Mouse (Mus musculus): ENCODE results near the gene Tppp3. TPM values are rescaled to one million over a fixed set of nuclear protein-coding genes. Genes with fewer than 3 reads are reported as not detected.

The Tppp3 gene
- polyA plus RNA-seq, 1 experiment from 2014 or later, result 204 TPM

GRCm38 (mm10) chr8:105489281-105489680 is 18.0 kb upstream of the Tppp3 start:
- Histone ChIP-seq H3K27me3 (ENCODE audit: control insufficient read depth, insufficient read depth, low read length) (no peaks in the 10 kb centered on the region), H3K27ac (no peak overlapping the region), H3K36me3 (replicated peaks; ENCODE audit: control insufficient read depth, insufficient read depth) (peaks cover 7% of the 10 kb centered on the region), H3K4me3 (replicated peaks; ENCODE audit: low read length) (no peak overlapping the region), H3K9me3 (ENCODE audit: control insufficient read depth, low read length) (no peaks in the 10 kb centered on the region), H3K9ac (no peak overlapping the region), H3K4me2 (replicated peaks) (no peak overlapping the region), H3K4me1 (replicated peaks; ENCODE audit: control insufficient read depth, insufficient read depth, low read length) (no peaks in the 10 kb centered on the region)
- ATAC-seq (ENCODE audit: low FRiP score) (no peak), DNase-seq (ENCODE audit: low spot score) (no peak)
- WGBS, result 34% methylated on average over 1 of the region's 1 CpGs

- no peak for ATAC-seq (ENCODE audit: low FRiP score)
- WGBS, result 85% methylated on average over 3 of the region's 3 CpGs
- no peak for DNase-seq (ENCODE audit: low spot score)
Measured at GRCm38 (mm10) chr8:105488082-105488481, 16.8 kb upstream of the Tppp3 start.

GRCm38 (mm10) chr8:105484392-105484791 is 13.1 kb upstream of the Tppp3 start:
- H3K4me1 ChIP-seq (replicated peaks; ENCODE audit: control insufficient read depth, insufficient read depth, low read length), result no peaks in the 10 kb centered on the region
- no peak overlapping the region for H3K4me3 ChIP-seq (replicated peaks; ENCODE audit: low read length)
- H3K27ac ChIP-seq, result no peak overlapping the region
- ATAC-seq (ENCODE audit: low FRiP score) (no peak), DNase-seq (ENCODE audit: low spot score) (peak; percentile 67)
- H3K9me3 ChIP-seq (ENCODE audit: control insufficient read depth, low read length), result no peaks in the 10 kb centered on the region
- H3K4me2 ChIP-seq (replicated peaks), result no peak overlapping the region
- H3K9ac ChIP-seq, result no peak overlapping the region
- H3K36me3 ChIP-seq (replicated peaks; ENCODE audit: control insufficient read depth, insufficient read depth), result peaks cover 14% of the 10 kb centered on the region
- no peaks in the 10 kb centered on the region for H3K27me3 ChIP-seq (ENCODE audit: control insufficient read depth, insufficient read depth, low read length)
- 27% methylated on average over 2 of the region's 2 CpGs for WGBS

More at GRCm38 (mm10) chr8:105488082-105488481, 16.8 kb upstream of the Tppp3 start:
- Histone ChIP-seq H3K4me2 (replicated peaks) (no peak overlapping the region), H3K27ac (no peak overlapping the region), H3K9ac (no peak overlapping the region), H3K9me3 (ENCODE audit: control insufficient read depth, low read length) (no peaks in the 10 kb centered on the region), H3K4me3 (replicated peaks; ENCODE audit: low read length) (no peak overlapping the region), H3K27me3 (ENCODE audit: control insufficient read depth, insufficient read depth, low read length) (no peaks in the 10 kb centered on the region), H3K4me1 (replicated peaks; ENCODE audit: control insufficient read depth, insufficient read depth, low read length) (no peaks in the 10 kb centered on the region), H3K36me3 (replicated peaks; ENCODE audit: control insufficient read depth, insufficient read depth) (peaks cover 10% of the 10 kb centered on the region)

GRCm38 (mm10) chr8:105484030-105484368 is 12.7 kb upstream of the Tppp3 start:
- Histone ChIP-seq H3K9me3 (ENCODE audit: control insufficient read depth, low read length) (no peaks in the 10 kb centered on the region), H3K36me3 (replicated peaks; ENCODE audit: control insufficient read depth, insufficient read depth) (peaks cover 14% of the 10 kb centered on the region), H3K4me3 (replicated peaks; ENCODE audit: low read length) (no peak overlapping the region), H3K27ac (no peak overlapping the region), H3K27me3 (ENCODE audit: control insufficient read depth, insufficient read depth, low read length) (no peaks in the 10 kb centered on the region), H3K9ac (no peak overlapping the region), H3K4me2 (replicated peaks) (no peak overlapping the region), H3K4me1 (replicated peaks; ENCODE audit: control insufficient read depth, insufficient read depth, low read length) (no peaks in the 10 kb centered on the region)
- WGBS, result 50% methylated on average over 3 of the region's 3 CpGs
- 0 out of 2 replicates have a peak, but pooled peaks have one; percentile 19 for ATAC-seq (ENCODE audit: low FRiP score)
- DNase-seq (ENCODE audit: low spot score), result no peak

- H3K27ac ChIP-seq, result no peak overlapping the region
- no peaks in the 10 kb centered on the region for H3K27me3 ChIP-seq (ENCODE audit: control insufficient read depth, insufficient read depth, low read length)
- H3K4me3 ChIP-seq (replicated peaks; ENCODE audit: low read length), result no peak overlapping the region
- no peak overlapping the region for H3K4me2 ChIP-seq (replicated peaks)
- H3K9ac ChIP-seq, result no peak overlapping the region
- DNase-seq (ENCODE audit: low spot score) (no peak), ATAC-seq (ENCODE audit: low FRiP score) (peak; percentile 34; the same call in 1 of the 2 replicates)
- no peaks in the 10 kb centered on the region for H3K9me3 ChIP-seq (ENCODE audit: control insufficient read depth, low read length)
- H3K4me1 ChIP-seq (replicated peaks; ENCODE audit: control insufficient read depth, insufficient read depth, low read length), result no peaks in the 10 kb centered on the region
- H3K36me3 ChIP-seq (replicated peaks; ENCODE audit: control insufficient read depth, insufficient read depth), result peaks cover 17% of the 10 kb centered on the region
- WGBS, result 39% methylated on average over 14 of the region's 14 CpGs
Measured at GRCm38 (mm10) chr8:105483212-105484029, 12.1 kb upstream of the Tppp3 start.

- Histone ChIP-seq H3K4me3 (replicated peaks; ENCODE audit: low read length) (no peak overlapping the region), H3K4me1 (replicated peaks; ENCODE audit: control insufficient read depth, insufficient read depth, low read length) (no peaks in the 10 kb centered on the region), H3K9ac (no peak overlapping the region), H3K9me3 (ENCODE audit: control insufficient read depth, low read length) (no peaks in the 10 kb centered on the region), H3K36me3 (replicated peaks; ENCODE audit: control insufficient read depth, insufficient read depth) (peaks cover 25% of the 10 kb centered on the region), H3K27ac (no peak overlapping the region), H3K27me3 (ENCODE audit: control insufficient read depth, insufficient read depth, low read length) (no peaks in the 10 kb centered on the region), H3K4me2 (replicated peaks) (no peak overlapping the region)
- ATAC-seq (ENCODE audit: low FRiP score) (no peak), DNase-seq (ENCODE audit: low spot score) (no peak)
- 88% methylated on average over 8 of the region's 8 CpGs for WGBS
Measured at GRCm38 (mm10) chr8:105482123-105482522, 10.8 kb upstream of the Tppp3 start.

- Histone ChIP-seq H3K27ac (no peak overlapping the region), H3K4me2 (replicated peaks) (no peak overlapping the region), H3K27me3 (ENCODE audit: control insufficient read depth, insufficient read depth, low read length) (no peaks in the 10 kb centered on the region), H3K4me1 (replicated peaks; ENCODE audit: control insufficient read depth, insufficient read depth, low read length) (no peaks in the 10 kb centered on the region), H3K4me3 (replicated peaks; ENCODE audit: low read length) (no peak overlapping the region), H3K9me3 (ENCODE audit: control insufficient read depth, low read length) (no peaks in the 10 kb centered on the region), H3K36me3 (replicated peaks; ENCODE audit: control insufficient read depth, insufficient read depth) (peaks cover 25% of the 10 kb centered on the region), H3K9ac (no peak overlapping the region)
- DNase-seq (ENCODE audit: low spot score) (no peak), ATAC-seq (ENCODE audit: low FRiP score) (no peak)
- WGBS, result 65% methylated on average over 6 of the region's 6 CpGs
Measured at GRCm38 (mm10) chr8:105481453-105481852, 10.1 kb upstream of the Tppp3 start.

GRCm38 (mm10) chr8:105481013-105481412 is 9.7 kb upstream of the Tppp3 start:
- DNase-seq (ENCODE audit: low spot score), result no peak
- no peaks in the 10 kb centered on the region for H3K9me3 ChIP-seq (ENCODE audit: control insufficient read depth, low read length)
- H3K36me3 ChIP-seq (replicated peaks; ENCODE audit: control insufficient read depth, insufficient read depth), result peaks cover 25% of the 10 kb centered on the region
- 27% methylated on average over 2 of the region's 2 CpGs for WGBS
- no peaks in the 10 kb centered on the region for H3K27me3 ChIP-seq (ENCODE audit: control insufficient read depth, insufficient read depth, low read length)
- H3K4me1 ChIP-seq (replicated peaks; ENCODE audit: control insufficient read depth, insufficient read depth, low read length), result no peaks in the 10 kb centered on the region
- H3K4me3 ChIP-seq (replicated peaks; ENCODE audit: low read length), result no peak overlapping the region
- H3K27ac ChIP-seq, result no peak overlapping the region
- H3K9ac ChIP-seq, result no peak overlapping the region
- H3K4me2 ChIP-seq (replicated peaks), result no peak overlapping the region
- ATAC-seq (ENCODE audit: low FRiP score), result no peak

- H3K27ac ChIP-seq, result no peak overlapping the region
- H3K4me1 ChIP-seq (replicated peaks; ENCODE audit: control insufficient read depth, insufficient read depth, low read length), result peaks cover 16% of the 10 kb centered on the region
- no peak overlapping the region for H3K9ac ChIP-seq
- no peak overlapping the region for H3K4me2 ChIP-seq (replicated peaks)
- ATAC-seq (ENCODE audit: low FRiP score) (no peak), DNase-seq (ENCODE audit: low spot score) (no peak)
- H3K36me3 ChIP-seq (replicated peaks; ENCODE audit: control insufficient read depth, insufficient read depth), result peaks cover 12% of the 10 kb centered on the region; the same call in 1 of the 2 replicates
- no peaks in the 10 kb centered on the region for H3K9me3 ChIP-seq (ENCODE audit: control insufficient read depth, low read length)
- 79% methylated on average over 3 of the region's 3 CpGs for WGBS
- H3K4me3 ChIP-seq (replicated peaks; ENCODE audit: low read length), result no peak overlapping the region
- no peaks in the 10 kb centered on the region for H3K27me3 ChIP-seq (ENCODE audit: control insufficient read depth, insufficient read depth, low read length)
Measured at GRCm38 (mm10) chr8:105477792-105478191, 6.5 kb upstream of the Tppp3 start.

Data from hindbrain, embryonic 14.5 days (tissue).